Mouse (Mus musculus): ENCODE measurements around the gene Enoph1. TPM values are rescaled to one million over a fixed set of nuclear protein-coding genes. Genes with fewer than 3 reads are reported as not detected.

Enoph1 gene
- total and polyA plus RNA-seq, 3 experiments: 50.4 to 67.3 (median 52.4) TPM

- H3K4me3 ChIP-seq (replicated peaks in 1 of 3; ENCODE audit: low read depth in 2 of 3, low read length in 2 of 3, poor library complexity in 1 of 3): no peak overlapping the region
- no peaks in the 10 kb centered on the region for H3K27me3 ChIP-seq (replicated peaks)
- H3K9ac ChIP-seq (ENCODE audit: insufficient read depth, low read depth): no peak overlapping the region
- no peak for DNase-seq (ENCODE audit: extremely low read depth)
- dilution Hi-C loops (cut with MboI; ENCODE audit: extremely low pct_ligation_motif_present, extremely low pct_unique_long_range_greater_than_20kb, low sequenced_read_pairs): no loop called here
- no peak overlapping the region for H3K27ac ChIP-seq (ENCODE audit: insufficient read depth, low read depth)
- no peaks in the 10 kb centered on the region for H3K9me3 ChIP-seq (replicated peaks; ENCODE audit: low read length)
- TF ChIP-seq USF1 (IDR thresholded peaks at IDR 0.05; ENCODE audit: low read depth, low read length): no peak
- peaks cover 37% of the 10 kb centered on the region for H3K79me2 ChIP-seq (replicated peaks; ENCODE audit: control insufficient read depth, extremely low read depth, insufficient read depth, poor library complexity, severe bottlenecking)
- peaks cover 0 to 30% of the 10 kb centered on the region in 2 experiments; a peak in 2 of 4 replicates for H3K4me1 ChIP-seq (ENCODE audit: control insufficient read depth in 1 of 2, insufficient read depth in 2 of 2)
- in situ Hi-C loops (cut with MboI; ENCODE audit: low pct_ligation_motif_present, low pct_unique_long_range_greater_than_20kb, low sequenced_read_pairs): no loop called here
- H3K4me2 ChIP-seq (ENCODE audit: insufficient read depth, low read depth, poor library complexity, severe bottlenecking): no peak overlapping the region
- H3K36me3 ChIP-seq (replicated peaks in 1 of 2; ENCODE audit: control insufficient read depth in 1 of 2, insufficient read depth in 1 of 2, low read length in 1 of 2): peaks cover 0 to 76% of the 10 kb centered on the region in 2 experiments
Measured at GRCm38 (mm10) chr5:100047143-100047640, 7.4 kb downstream of the Enoph1 start.

GRCm38 (mm10) chr5:100047871-100048270 lies 8.1 kb downstream of the Enoph1 start:
- in situ Hi-C loops (cut with MboI; ENCODE audit: low pct_ligation_motif_present, low pct_unique_long_range_greater_than_20kb, low sequenced_read_pairs): no loop called here
- Histone ChIP-seq H3K4me2 (ENCODE audit: insufficient read depth, low read depth, poor library complexity, severe bottlenecking) (no peak overlapping the region), H3K36me3 (replicated peaks in 1 of 2; ENCODE audit: control insufficient read depth in 1 of 2, insufficient read depth in 1 of 2, low read length in 1 of 2) (peaks cover 0 to 76% of the 10 kb centered on the region in 2 experiments), H3K9ac (ENCODE audit: insufficient read depth, low read depth) (no peak overlapping the region), H3K4me3 (replicated peaks in 1 of 3; ENCODE audit: low read depth in 2 of 3, low read length in 2 of 3, poor library complexity in 1 of 3) (no peak overlapping the region), H3K27me3 (replicated peaks) (no peaks in the 10 kb centered on the region), H3K4me1 (ENCODE audit: control insufficient read depth in 1 of 2, insufficient read depth in 2 of 2) (peaks cover 0 to 26% of the 10 kb centered on the region in 2 experiments; a peak in 2 of 4 replicates), H3K9me3 (replicated peaks; ENCODE audit: low read length) (no peaks in the 10 kb centered on the region), H3K79me2 (replicated peaks; ENCODE audit: control insufficient read depth, extremely low read depth, insufficient read depth, poor library complexity, severe bottlenecking) (peaks cover 30% of the 10 kb centered on the region), H3K27ac (ENCODE audit: insufficient read depth, low read depth) (no peak overlapping the region)
- dilution Hi-C loops (cut with MboI; ENCODE audit: extremely low pct_ligation_motif_present, extremely low pct_unique_long_range_greater_than_20kb, low sequenced_read_pairs): no loop called here
- DNase-seq (ENCODE audit: extremely low read depth): no peak
- TF ChIP-seq PAX5 (IDR thresholded peaks at IDR 0.05; ENCODE audit: low read length) (no peak), MAX (IDR thresholded peaks at IDR 0.05; ENCODE audit: low read length) (no peak), CTCF (conservative IDR thresholded peaks at IDR 0.05 in 1 of 2, IDR thresholded peaks at IDR 0.05 in 1 of 2; ENCODE audit: low read depth in 2 of 2, low read length in 2 of 2) (no peak), CHD2 (IDR thresholded peaks at IDR 0.05; ENCODE audit: low read length) (no peak), NELFE (IDR thresholded peaks at IDR 0.05; ENCODE audit: low read depth, low read length) (no peak), MYC (IDR thresholded peaks at IDR 0.05; ENCODE audit: low read depth, low read length) (no peak), ETS1 (conservative IDR thresholded peaks at IDR 0.05; ENCODE audit: low read depth, low read length) (no peak), MEF2A (IDR thresholded peaks at IDR 0.05; ENCODE audit: borderline replicate concordance, low read depth, low read length) (no peak), TCF12 (IDR thresholded peaks at IDR 0.05; ENCODE audit: low read depth, low read length) (no peak), JUND (conservative IDR thresholded peaks at IDR 0.05; ENCODE audit: low read depth, low read length) (no peak), USF1 (IDR thresholded peaks at IDR 0.05; ENCODE audit: low read depth, low read length) (no peak), HCFC1 (IDR thresholded peaks at IDR 0.05; ENCODE audit: low read depth, low read length) (no peak), NRF1 (IDR thresholded peaks at IDR 0.05; ENCODE audit: low read depth, low read length) (no peak), RAD21 (IDR thresholded peaks at IDR 0.05; ENCODE audit: low read depth, low read length) (no peak), UBTF (IDR thresholded peaks at IDR 0.05; ENCODE audit: low read depth, low read length) (no peak), MAZ (IDR thresholded peaks at IDR 0.05; ENCODE audit: low read depth, low read length) (no peak), TBP (conservative IDR thresholded peaks at IDR 0.05; ENCODE audit: low read depth, low read length) (no peak), POLR2AphosphoS2 (IDR thresholded peaks at IDR 0.05; ENCODE audit: low read depth, low read length) (no peak), BHLHE40 (IDR thresholded peaks at IDR 0.05; ENCODE audit: low read depth, low read length) (no peak)

Measured in CH12.LX (cell line).